Mouse (Mus musculus) forebrain, embryonic 10.5 days (tissue): ENCODE data around the gene Ccdc190. TPM values are rescaled to one million over a fixed set of nuclear protein-coding genes. Genes with fewer than 3 reads are reported as not detected.

Experiments used
- DNase-seq: peaks from one replicate; pipeline ENCODE4 v3.0.0-alpha.2; 2017; ENCODE audit warnings: low spot score; ENCODE audit errors: extremely low spot score
- H3K27ac ChIP-seq: fragments of 300-500 bp; sonication (generic); 2 replicates; pipeline ENCODE4 v1.5.1; 2016; ENCODE audit warnings: mild to moderate bottlenecking
- H3K27me3 ChIP-seq: fragments of 300-500 bp; sonication (generic); 2 replicates; pipeline ENCODE4 v1.6.1; 2016; ENCODE audit warnings: mild to moderate bottlenecking; ENCODE audit not compliant: poor library complexity, severe bottlenecking
- H3K36me3 ChIP-seq: fragments of 300-500 bp; sonication (generic); replicated peaks from 2 replicates; pipeline ENCODE4 v1.6.1; 2016; ENCODE audit warnings: mild to moderate bottlenecking, moderate library complexity
- H3K4me1 ChIP-seq: fragments of 300-500 bp; sonication (generic); 2 replicates; pipeline ENCODE4 v1.6.1; 2016
- H3K4me3 ChIP-seq: fragments of 300-500 bp; sonication (generic); 2 replicates; pipeline ENCODE4 v1.5.1; 2016; ENCODE audit warnings: mild to moderate bottlenecking, moderate library complexity
- H3K9me3 ChIP-seq: fragments of 300-500 bp; sonication (generic); 2 replicates; pipeline ENCODE4 v1.6.1; 2016; ENCODE audit warnings: mild to moderate bottlenecking, moderate library complexity
- WGBS: fragments of 180-500 bp; shearing (Covaris S2); methylation state at CpG from one replicate; pipeline ENCODE4 v1.1.7; 2016; 5-methylcytosine and 5-hydroxymethylcytosine counted together
- polyA plus RNA-seq: library from polyadenylated mRNA; unstranded; fragments of >200 nt; fragmentation: Nextera tagmentation; extraction: Ambion mirVana; gene quantifications from 2 replicates; pipeline ENCODE4 v1.2.1, GENCODE M21; 2016

Ccdc190 gene
- polyA plus RNA-seq, 1 experiment from 2014 or later = 0.53 TPM

- Histone ChIP-seq H3K4me1 (no peaks in the 10 kb centered on the region), H3K27ac (no peak overlapping the region), H3K4me3 (no peak overlapping the region), H3K36me3 (peaks cover 14% of the 10 kb centered on the region), H3K9me3 (no peaks in the 10 kb centered on the region; the same call in 1 of the 2 replicates), H3K27me3 (no peaks in the 10 kb centered on the region)
- DNase-seq = no peak
- 74% methylated on average over 3 of the region's 3 CpGs for WGBS
Measured at GRCm38 (mm10) chr1:169946004-169946403, 17.6 kb downstream of the Ccdc190 start.

DNA sequence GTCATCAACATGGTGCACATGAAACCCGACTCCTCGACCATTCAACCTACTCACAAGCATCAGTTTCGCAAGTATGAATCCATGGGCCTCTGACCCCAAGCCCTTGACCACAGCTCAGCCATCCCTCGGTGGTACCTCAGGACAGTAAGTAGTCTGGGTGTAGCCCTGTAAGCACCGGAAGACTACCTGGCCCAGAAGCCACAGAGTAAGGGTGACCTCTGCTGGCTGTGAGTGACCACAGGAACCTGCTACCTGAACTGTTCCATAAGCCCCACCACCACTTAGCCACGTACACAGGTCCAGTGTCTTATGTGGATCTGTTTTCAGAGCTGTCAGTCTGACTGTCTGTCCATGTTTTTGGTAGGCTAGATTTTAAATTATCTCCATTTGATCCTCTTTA, 19.2 kb downstream of the Ccdc190 start:
- Histone ChIP-seq H3K27me3 (no peaks in the 10 kb centered on the region), H3K36me3 (peaks cover 30% of the 10 kb centered on the region), H3K4me1 (no peaks in the 10 kb centered on the region), H3K4me3 (no peak overlapping the region), H3K27ac (no peak overlapping the region), H3K9me3 (no peaks in the 10 kb centered on the region; the same call in 1 of the 2 replicates)
- no peak for DNase-seq
- 82% methylated on average over 6 of the region's 6 CpGs for WGBS

GRCm38 (mm10) chr1:169948280-169948679, 19.8 kb downstream of the Ccdc190 start:
- Histone ChIP-seq H3K9me3 (no peaks in the 10 kb centered on the region; the same call in 1 of the 2 replicates), H3K4me1 (no peaks in the 10 kb centered on the region), H3K27ac (no peak overlapping the region), H3K36me3 (peaks cover 36% of the 10 kb centered on the region), H3K4me3 (no peak overlapping the region), H3K27me3 (no peaks in the 10 kb centered on the region)
- no peak for DNase-seq
- WGBS = 81% methylated on average over 7 of the region's 7 CpGs

GRCm38 (mm10) chr1:169948866-169949265, 20.4 kb downstream of the Ccdc190 start:
- H3K4me3 ChIP-seq = no peak overlapping the region
- no peaks in the 10 kb centered on the region for H3K27me3 ChIP-seq
- no peak overlapping the region for H3K27ac ChIP-seq
- no peak for DNase-seq
- no peaks in the 10 kb centered on the region; the same call in 1 of the 2 replicates for H3K9me3 ChIP-seq
- no peaks in the 10 kb centered on the region for H3K4me1 ChIP-seq
- H3K36me3 ChIP-seq = peaks cover 42% of the 10 kb centered on the region
- WGBS = 84% methylated on average over 7 of the region's 7 CpGs

- no peaks in the 10 kb centered on the region; the same call in 1 of the 2 replicates for H3K9me3 ChIP-seq
- H3K27ac ChIP-seq = no peak overlapping the region
- no peak for DNase-seq
- H3K4me1 ChIP-seq = no peaks in the 10 kb centered on the region
- H3K27me3 ChIP-seq = no peaks in the 10 kb centered on the region
- no peak overlapping the region for H3K4me3 ChIP-seq
- 76% methylated on average over 7 of the region's 7 CpGs for WGBS
- H3K36me3 ChIP-seq = peaks cover 53% of the 10 kb centered on the region
Measured at GRCm38 (mm10) chr1:169949981-169950380, 21.5 kb downstream of the Ccdc190 start.

DNA sequence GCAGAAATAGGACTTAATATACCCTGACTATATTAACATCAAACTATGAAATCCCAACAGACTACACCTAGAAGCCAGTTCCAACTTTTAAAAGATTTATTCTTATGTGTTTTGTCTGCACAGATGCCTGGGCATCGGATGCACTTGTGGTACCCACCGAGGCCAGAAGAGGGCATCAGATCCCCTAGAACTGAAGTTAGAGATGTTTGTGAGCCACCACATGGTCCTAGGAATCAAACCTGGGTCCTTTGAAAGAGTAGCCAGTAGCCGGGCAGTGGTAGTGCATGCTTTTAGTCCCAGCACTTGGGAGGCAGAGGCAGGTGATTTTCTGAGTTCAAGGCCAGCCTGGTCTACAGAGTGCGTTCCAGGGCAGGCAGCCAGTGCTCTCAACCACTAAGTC, 22.2 kb downstream of the Ccdc190 start:
- H3K4me3 ChIP-seq = no peak overlapping the region
- no peak overlapping the region for H3K27ac ChIP-seq
- no peaks in the 10 kb centered on the region for H3K4me1 ChIP-seq
- H3K9me3 ChIP-seq = no peaks in the 10 kb centered on the region
- no peak for DNase-seq
- WGBS = 86% methylated on average over 4 of the region's 4 CpGs
- peaks cover 59% of the 10 kb centered on the region for H3K36me3 ChIP-seq
- H3K27me3 ChIP-seq = no peaks in the 10 kb centered on the region

- DNase-seq = no peak
- 95% methylated on average over 6 of the region's 6 CpGs for WGBS
- peaks cover 68% of the 10 kb centered on the region for H3K36me3 ChIP-seq
Measured at GRCm38 (mm10) chr1:169951561-169951960, 23.1 kb downstream of the Ccdc190 start.

DNA sequence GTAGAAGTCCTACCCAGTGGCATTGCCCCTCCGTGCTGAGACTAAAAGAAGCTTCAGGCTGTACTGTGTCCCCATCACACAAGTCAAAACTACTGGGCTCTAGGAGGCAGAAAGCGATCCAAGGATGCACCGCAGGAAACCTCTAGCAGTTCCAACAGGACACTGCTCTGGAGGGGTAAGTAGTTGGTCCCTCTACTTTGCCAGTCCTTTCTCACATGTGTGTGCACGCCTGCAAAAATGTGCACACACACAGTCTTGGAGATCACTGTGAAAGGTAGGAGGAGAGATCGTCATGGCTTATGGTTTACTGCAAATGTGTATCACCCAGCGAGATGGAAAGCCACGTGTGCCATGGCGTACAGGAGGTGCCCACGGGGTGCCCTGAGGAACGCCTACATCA, 24.2 kb downstream of the Ccdc190 start:
- Histone ChIP-seq H3K36me3 (peaks cover 79% of the 10 kb centered on the region), H3K4me1 (no peaks in the 10 kb centered on the region), H3K27me3 (no peaks in the 10 kb centered on the region), H3K9me3 (no peaks in the 10 kb centered on the region), H3K27ac (no peak overlapping the region), H3K4me3 (no peak overlapping the region)
- 96% methylated on average over 10 of the region's 10 CpGs for WGBS
- no peak for DNase-seq

More at GRCm38 (mm10) chr1:169951561-169951960, 23.1 kb downstream of the Ccdc190 start:
- Histone ChIP-seq H3K9me3 (no peaks in the 10 kb centered on the region), H3K27me3 (no peaks in the 10 kb centered on the region), H3K27ac (no peak overlapping the region), H3K4me1 (no peaks in the 10 kb centered on the region), H3K4me3 (no peak overlapping the region)

GRCm38 (mm10) chr1:169953106-169953505, 24.7 kb downstream of the Ccdc190 start:
- Histone ChIP-seq H3K27me3 (no peaks in the 10 kb centered on the region), H3K27ac (no peak overlapping the region), H3K4me3 (no peak overlapping the region), H3K9me3 (no peaks in the 10 kb centered on the region), H3K36me3 (peaks cover 83% of the 10 kb centered on the region), H3K4me1 (no peaks in the 10 kb centered on the region)
- 96% methylated on average over 10 of the region's 10 CpGs for WGBS
- DNase-seq = no peak

DNA sequence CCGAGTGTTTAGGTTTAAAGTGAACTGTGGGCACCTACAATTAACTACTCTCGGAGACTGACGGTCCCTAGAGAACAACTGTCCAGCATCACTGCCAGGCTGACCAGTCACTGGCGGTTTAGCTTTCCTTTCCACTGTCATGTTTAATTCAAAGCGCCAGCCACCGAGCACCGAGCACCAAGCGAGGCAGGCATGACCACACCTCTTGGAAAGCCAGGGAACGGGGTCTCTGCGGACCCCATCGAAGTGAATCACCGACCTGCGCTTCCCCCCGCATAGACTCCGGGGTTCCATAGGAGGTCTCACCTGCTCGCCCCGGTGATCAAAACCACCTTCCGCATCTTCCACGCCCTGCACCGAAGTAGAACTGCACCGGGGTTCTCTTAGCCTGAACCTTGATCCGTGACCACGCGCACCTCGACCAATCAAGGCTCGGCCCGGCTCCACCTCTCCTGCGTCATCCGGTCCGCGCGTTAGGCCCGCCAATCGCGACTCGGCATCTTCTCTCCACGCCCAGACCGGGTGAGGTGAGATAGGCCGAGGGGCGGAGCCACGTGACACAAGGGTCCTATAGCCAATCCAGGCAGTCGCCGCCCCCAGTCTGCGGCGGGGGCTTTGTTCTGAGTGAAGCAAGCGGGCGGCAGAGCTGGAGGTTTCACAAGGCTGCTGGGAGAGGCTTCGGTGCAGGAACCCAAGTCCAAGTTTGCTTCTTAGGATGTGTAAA, 40.5 kb downstream of the Ccdc190 start, which contains the start of gene Hsd17b7:
Hsd17b7 (minus strand) TSS at position 450 of the 724 bp plus-strand sequence.
- peaks cover 26% of the 10 kb centered on the region for H3K4me1 ChIP-seq
- no peaks in the 10 kb centered on the region for H3K9me3 ChIP-seq
- no peaks in the 10 kb centered on the region for H3K27me3 ChIP-seq
- peak within 1 kb of the TSS; percentile 74 for H3K4me3 ChIP-seq
- 1% methylated on average over 48 of the region's 48 CpGs for WGBS
- peaks cover 34% of the 10 kb centered on the region for H3K36me3 ChIP-seq
- H3K27ac ChIP-seq = peak within 1 kb of the TSS; percentile 89
- DNase-seq = peak; percentile 99

- Histone ChIP-seq H3K27me3 (no peaks in the 10 kb centered on the region), H3K27ac (peak overlapping the region; percentile 89), H3K4me3 (peak overlapping the region; percentile 74), H3K4me1 (peaks cover 26% of the 10 kb centered on the region), H3K36me3 (peaks cover 29% of the 10 kb centered on the region), H3K9me3 (no peaks in the 10 kb centered on the region)
- DNase-seq = no peak
- WGBS = 1% methylated on average over 9 of the region's 9 CpGs
Measured at GRCm38 (mm10) chr1:169969516-169969886, 41.1 kb downstream of the Ccdc190 start.

GRCm38 (mm10) chr1:169970936-169971335, 42.5 kb downstream of the Ccdc190 start:
- Histone ChIP-seq H3K27ac (no peak overlapping the region), H3K4me3 (no peak overlapping the region), H3K36me3 (peaks cover 14% of the 10 kb centered on the region), H3K4me1 (peaks cover 26% of the 10 kb centered on the region), H3K27me3 (no peaks in the 10 kb centered on the region), H3K9me3 (no peaks in the 10 kb centered on the region)
- DNase-seq = no peak
- WGBS = 93% methylated on average over 4 of the region's 4 CpGs

DNA sequence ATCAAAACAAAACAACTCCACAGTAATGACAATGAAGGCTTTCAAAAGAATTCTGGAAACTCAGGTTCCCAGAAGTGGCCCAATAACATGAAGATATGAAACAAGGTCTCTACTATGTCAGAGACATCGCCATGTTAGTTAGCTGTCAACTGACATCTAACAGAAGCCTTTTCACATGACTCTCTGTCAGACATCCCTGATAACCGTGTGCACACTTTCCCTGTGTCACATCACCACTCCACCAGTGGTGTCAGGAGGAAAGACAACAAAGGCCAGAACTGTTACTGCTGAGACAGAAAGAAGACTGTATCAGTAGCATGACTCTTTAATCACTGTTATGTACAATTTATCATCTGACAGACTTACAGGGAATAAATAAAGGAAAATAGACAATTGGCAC, 43.5 kb downstream of the Ccdc190 start:
- Histone ChIP-seq H3K27ac (no peak overlapping the region), H3K9me3 (no peaks in the 10 kb centered on the region), H3K4me3 (no peak overlapping the region), H3K36me3 (peaks cover 4% of the 10 kb centered on the region), H3K27me3 (no peaks in the 10 kb centered on the region), H3K4me1 (peaks cover 26% of the 10 kb centered on the region)
- DNase-seq = no peak
- WGBS = 87% methylated on average over 2 of the region's 2 CpGs
